Mouse (Mus musculus) liver, embryonic 13.5 days (tissue): ENCODE results near the gene Avpi1. TPM values are rescaled to one million over a fixed set of nuclear protein-coding genes. Genes with fewer than 3 reads are reported as not detected.

Experiments
- ATAC-seq: fragments of 200-750 bp; cut with Nextera tagmentation; 2 replicates; pipeline ENCODE4 v1.8.0; 2017; ENCODE audit warnings: low read depth, mild to moderate bottlenecking, moderate number of reproducible peaks, moderate library complexity
- DNase-seq: peaks from one replicate; pipeline ENCODE4 v3.0.0; 2022
- H3K27ac ChIP-seq: fragments of 300-500 bp; sonication (generic); 2 replicates; pipeline ENCODE4 v1.5.1; 2015; ENCODE audit warnings: moderate library complexity, mild to moderate bottlenecking, inconsistent platforms
- H3K27me3 ChIP-seq: fragments of 300-500 bp; sonication (generic); 2 replicates; pipeline ENCODE4 v1.6.1; 2015; ENCODE audit warnings: mild to moderate bottlenecking, inconsistent platforms
- H3K36me3 ChIP-seq: fragments of 300-500 bp; sonication (generic); 2 replicates; pipeline ENCODE4 v1.6.1; 2015; ENCODE audit warnings: mild to moderate bottlenecking, inconsistent platforms
- H3K4me1 ChIP-seq: fragments of 300-500 bp; sonication (generic); replicated peaks from 2 replicates; pipeline ENCODE4 v1.6.1; 2015; ENCODE audit warnings: inconsistent platforms
- H3K4me2 ChIP-seq: fragments of 300-500 bp; sonication (generic); 2 replicates; pipeline ENCODE4 v1.6.1; 2015; ENCODE audit warnings: inconsistent platforms, mild to moderate bottlenecking, moderate library complexity
- H3K4me3 ChIP-seq: fragments of 300-500 bp; sonication (generic); replicated peaks from 2 replicates; pipeline ENCODE4 v1.5.1; 2015; ENCODE audit warnings: mild to moderate bottlenecking, inconsistent platforms
- H3K9ac ChIP-seq: fragments of 300-500 bp; sonication (generic); 2 replicates; pipeline ENCODE4 v1.6.1; 2015; ENCODE audit warnings: mild to moderate bottlenecking, inconsistent platforms
- H3K9me3 ChIP-seq: fragments of 300-500 bp; sonication (generic); replicated peaks from 2 replicates; pipeline ENCODE4 v1.6.1; 2016; ENCODE audit warnings: inconsistent platforms
- WGBS: fragments of 180-500 bp; shearing (Covaris S2); methylation state at CpG from one replicate; pipeline ENCODE4 v1.1.7; 2015; ENCODE audit not compliant: insufficient replicate concordance; 5-methylcytosine and 5-hydroxymethylcytosine counted together
- polyA plus RNA-seq: library from polyadenylated mRNA; unstranded; fragments of >200 nt; fragmentation: Nextera tagmentation; extraction: Ambion mirVana; gene quantifications from 2 replicates; pipeline ENCODE4 v1.2.1, GENCODE M21; 2015

The Avpi1 gene
- polyA plus RNA-seq, 1 experiment from 2014 or later, result 15.6 TPM

DNA sequence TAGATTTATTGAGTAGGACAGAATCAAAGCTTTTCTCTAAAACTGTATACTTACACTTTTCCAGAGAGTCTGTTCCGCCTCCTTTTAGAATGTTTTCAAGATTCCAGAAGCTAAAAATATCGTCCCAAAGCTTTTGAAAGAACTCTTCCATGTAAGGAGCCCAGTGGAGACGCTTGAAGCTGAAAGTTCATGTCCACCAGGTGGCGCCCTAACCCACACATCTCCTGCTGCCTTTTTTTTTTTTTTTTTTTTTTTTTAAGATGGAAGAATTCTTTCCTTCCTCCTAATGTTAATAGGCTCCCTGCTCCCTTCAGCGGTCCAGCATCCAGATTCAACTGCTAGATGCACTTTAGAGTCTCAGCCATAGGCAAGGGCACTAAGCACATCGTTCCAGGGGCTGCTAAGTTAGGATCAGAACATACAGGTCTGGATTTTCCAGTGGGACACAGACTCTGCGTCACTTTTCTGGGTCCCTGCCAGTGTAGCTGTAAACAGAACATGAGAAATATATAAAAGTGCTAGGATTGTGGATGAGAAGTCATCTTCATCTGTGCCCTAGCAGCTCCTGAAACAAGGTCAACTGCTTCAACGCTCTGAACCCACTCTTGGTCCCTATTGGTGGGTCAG is 15.8 kb upstream of the Avpi1 start:
- Histone ChIP-seq H3K27ac (no peak overlapping the region), H3K9me3 (no peaks in the 10 kb centered on the region), H3K36me3 (no peaks in the 10 kb centered on the region), H3K4me3 (no peak overlapping the region), H3K9ac (no peak overlapping the region), H3K4me2 (no peak overlapping the region), H3K4me1 (peaks cover 32% of the 10 kb centered on the region), H3K27me3 (peaks cover 50% of the 10 kb centered on the region)
- DNase-seq (peak; percentile 59), ATAC-seq (no peak)
- WGBS, result 29% methylated on average over 8 of the region's 8 CpGs

DNA sequence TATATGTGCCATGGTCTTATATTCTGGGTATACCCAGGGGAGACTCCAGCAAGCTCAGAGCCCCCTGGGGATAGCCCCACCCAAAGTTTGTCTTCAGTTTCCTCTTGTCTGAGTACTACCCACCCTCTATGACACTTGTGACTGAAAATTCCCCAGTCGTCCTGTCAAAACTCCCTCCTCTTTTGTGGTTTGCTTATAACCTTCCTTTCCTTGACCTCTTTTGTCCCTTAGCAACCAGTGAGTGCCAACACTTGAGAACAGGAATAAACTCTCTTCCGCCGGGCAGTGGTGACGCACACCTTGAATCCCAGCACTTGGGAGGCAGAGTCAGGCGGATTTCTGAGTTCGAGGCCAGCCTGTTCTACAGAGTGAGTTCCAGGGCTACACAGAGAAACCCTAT is 15.2 kb upstream of the Avpi1 start:
- DNase-seq (no peak), ATAC-seq (no peak)
- Histone ChIP-seq H3K9me3 (no peaks in the 10 kb centered on the region), H3K27ac (no peak overlapping the region), H3K4me1 (peaks cover 26% of the 10 kb centered on the region), H3K27me3 (peaks cover 44% of the 10 kb centered on the region), H3K9ac (no peak overlapping the region), H3K36me3 (no peaks in the 10 kb centered on the region), H3K4me2 (no peak overlapping the region), H3K4me3 (no peak overlapping the region)
- WGBS, result 43% methylated on average over 6 of the region's 6 CpGs

DNA sequence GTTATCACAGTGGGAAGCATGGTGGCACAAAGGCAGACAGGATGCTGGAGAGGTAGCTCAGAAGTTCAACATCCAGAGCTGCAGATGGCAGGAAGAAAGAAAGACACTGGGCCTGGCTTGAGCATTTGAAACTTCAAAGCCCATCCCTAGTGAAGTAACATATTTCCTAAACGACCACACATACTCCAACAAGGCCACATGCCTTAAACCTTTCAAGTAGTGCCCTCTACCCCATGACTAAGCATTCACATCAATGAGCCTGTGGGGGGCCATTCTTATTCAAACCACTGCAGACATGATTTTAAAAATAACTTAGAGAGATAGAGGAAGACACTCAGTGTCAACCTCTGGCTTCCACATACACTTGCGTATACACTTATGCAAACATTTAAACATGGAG is 13.9 kb upstream of the Avpi1 start:
- 76% methylated on average over 2 of the region's 2 CpGs for WGBS
- Histone ChIP-seq H3K4me1 (peaks cover 13% of the 10 kb centered on the region), H3K27me3 (peaks cover 31% of the 10 kb centered on the region), H3K4me2 (no peak overlapping the region), H3K9me3 (no peaks in the 10 kb centered on the region), H3K4me3 (no peak overlapping the region), H3K27ac (no peak overlapping the region), H3K9ac (no peak overlapping the region), H3K36me3 (no peaks in the 10 kb centered on the region)
- no peak for ATAC-seq
- DNase-seq, result no peak

DNA sequence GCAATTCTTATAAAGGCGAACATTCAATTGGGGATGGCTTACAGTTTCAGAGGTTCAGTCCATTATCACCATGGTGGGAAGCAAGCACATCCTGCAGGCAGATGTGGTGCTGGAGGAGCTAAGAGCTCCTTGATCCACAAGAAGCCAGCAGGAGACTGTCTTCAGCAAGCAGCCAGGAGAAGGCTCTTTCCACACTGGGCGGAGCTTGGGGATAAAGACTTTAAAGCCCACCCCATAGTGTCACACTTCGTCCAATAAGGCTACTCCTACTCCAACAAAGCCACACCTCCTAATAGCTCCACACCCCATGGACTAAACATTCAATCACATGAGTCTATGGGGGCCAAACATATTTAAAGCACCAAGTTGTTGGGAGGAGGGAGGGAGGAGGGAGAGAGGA is 13.1 kb upstream of the Avpi1 start:
- H3K27me3 ChIP-seq, result peaks cover 23% of the 10 kb centered on the region
- no peak for DNase-seq
- peaks cover 7% of the 10 kb centered on the region for H3K4me1 ChIP-seq
- H3K4me3 ChIP-seq, result no peak overlapping the region
- H3K9ac ChIP-seq, result no peak overlapping the region
- H3K36me3 ChIP-seq, result no peaks in the 10 kb centered on the region
- no peaks in the 10 kb centered on the region for H3K9me3 ChIP-seq
- ATAC-seq, result no peak
- WGBS, result 66% methylated on average over 3 of the region's 3 CpGs
- no peak overlapping the region for H3K27ac ChIP-seq
- H3K4me2 ChIP-seq, result no peak overlapping the region

DNA sequence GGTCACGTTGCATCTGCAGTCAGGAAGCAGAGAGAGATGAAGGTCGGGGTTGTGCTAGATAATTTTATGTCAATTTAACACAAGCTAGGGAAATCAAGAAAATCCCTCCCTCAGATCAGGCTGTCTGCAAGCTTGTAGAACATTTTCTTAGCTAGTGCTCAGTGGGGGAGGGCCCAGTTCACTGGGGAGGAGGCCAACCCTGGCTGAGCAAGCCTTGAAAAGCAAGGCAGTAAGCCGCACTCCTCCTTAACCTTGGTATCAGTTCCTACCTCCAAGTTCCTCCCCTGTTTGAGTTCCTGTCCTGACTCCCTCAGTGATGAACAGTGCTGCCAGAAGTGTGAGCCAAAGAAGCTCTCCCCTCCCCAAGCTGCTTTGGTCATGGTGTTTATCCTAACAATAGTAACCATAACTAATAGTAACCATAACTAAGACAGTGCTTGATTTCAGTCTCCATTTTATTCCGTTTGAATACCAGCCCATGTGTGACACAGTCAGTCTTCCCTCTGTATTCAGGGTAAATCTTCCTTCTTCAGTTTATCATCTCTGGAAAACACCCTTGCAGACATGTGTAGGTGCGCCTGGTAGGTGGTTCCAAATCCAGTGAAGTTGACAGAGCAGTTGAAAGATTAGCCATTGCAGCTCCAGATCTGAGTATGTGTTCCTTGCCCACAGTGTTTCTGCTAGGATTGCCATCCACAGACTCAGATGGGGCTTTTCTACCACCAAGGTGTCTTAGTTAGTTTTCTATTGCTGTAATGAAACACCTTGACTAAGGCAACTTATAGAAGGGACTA is 11.1 kb upstream of the Avpi1 start:
- H3K27me3 ChIP-seq, result peaks cover 2% of the 10 kb centered on the region; the same call in 1 of the 2 replicates
- no peaks in the 10 kb centered on the region for H3K36me3 ChIP-seq
- H3K4me2 ChIP-seq, result no peak overlapping the region
- H3K27ac ChIP-seq, result no peak overlapping the region
- 57% methylated on average over 5 of the region's 5 CpGs for WGBS
- H3K4me1 ChIP-seq, result peaks cover 14% of the 10 kb centered on the region
- no peak overlapping the region for H3K9ac ChIP-seq
- ATAC-seq, result no peak
- no peak for DNase-seq
- no peak overlapping the region for H3K4me3 ChIP-seq
- no peaks in the 10 kb centered on the region for H3K9me3 ChIP-seq

DNA sequence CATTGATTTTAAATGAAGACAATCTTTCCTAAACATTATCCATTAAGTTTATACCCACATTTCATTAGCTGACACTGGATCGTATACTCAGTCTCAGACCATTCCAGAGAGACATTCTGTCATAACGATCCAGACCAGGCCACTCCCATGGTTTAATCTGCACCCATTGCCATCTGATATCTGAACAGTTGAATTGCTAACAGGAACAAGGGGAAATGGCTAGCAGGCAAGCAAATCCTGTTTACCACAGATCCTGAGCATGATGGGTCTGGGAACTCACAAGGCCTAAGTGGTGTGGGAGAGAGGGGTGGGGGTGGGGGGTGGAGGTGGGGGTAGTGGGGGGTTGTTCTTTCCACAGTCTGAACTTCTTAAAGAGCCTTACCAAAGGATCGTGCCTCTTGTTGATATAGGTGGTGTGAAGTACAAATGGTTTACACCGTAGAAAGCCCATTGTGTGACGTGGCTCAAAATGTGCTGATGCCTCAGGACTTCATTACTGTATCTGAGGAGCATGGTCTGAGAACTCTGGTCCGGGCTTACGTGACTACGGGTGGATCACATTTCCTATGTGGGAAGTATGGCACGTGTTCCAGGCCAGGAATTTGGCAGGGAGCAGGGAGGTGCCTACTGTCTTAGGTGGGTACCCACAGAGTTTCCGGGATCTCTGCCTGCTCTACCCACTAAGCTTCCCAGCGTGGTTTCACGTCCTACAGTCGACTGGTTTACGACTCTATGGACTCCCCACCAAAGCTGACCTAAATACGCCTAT is 9.8 kb upstream of the Avpi1 start:
- 74% methylated on average over 15 of the region's 15 CpGs for WGBS
- no peak for ATAC-seq
- no peak overlapping the region for H3K27ac ChIP-seq

DNA sequence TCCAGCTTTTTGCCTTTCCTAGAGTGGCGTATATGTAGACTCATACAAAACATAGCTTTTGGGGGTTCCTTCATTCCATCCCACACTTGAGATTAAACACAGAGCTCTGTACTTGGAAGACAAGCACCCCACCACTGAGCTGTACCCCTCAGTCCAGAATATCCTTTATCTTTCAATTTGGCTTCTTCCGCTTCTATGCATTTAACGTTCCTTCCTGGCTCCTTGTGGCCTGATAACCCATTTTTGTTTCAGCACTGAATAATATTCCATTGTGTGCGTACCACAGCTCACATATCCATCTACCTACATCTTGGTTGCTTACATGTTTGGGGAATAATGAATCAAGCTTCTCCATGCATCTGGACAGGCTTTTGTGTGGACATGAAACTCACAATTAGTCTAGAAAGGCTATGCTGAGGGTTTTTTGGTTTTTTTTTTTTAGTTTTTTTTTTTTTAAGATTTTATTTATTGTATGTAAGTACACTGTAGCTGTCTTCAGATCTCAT is 8.4 kb upstream of the Avpi1 start:
- Histone ChIP-seq H3K36me3 (no peaks in the 10 kb centered on the region), H3K27ac (no peak overlapping the region), H3K4me2 (no peak overlapping the region), H3K9ac (no peak overlapping the region), H3K4me1 (peaks cover 24% of the 10 kb centered on the region), H3K9me3 (no peaks in the 10 kb centered on the region), H3K4me3 (no peak overlapping the region), H3K27me3 (no peaks in the 10 kb centered on the region)
- ATAC-seq (no peak), DNase-seq (no peak)
- 79% methylated on average over 4 of the region's 4 CpGs for WGBS

More for the DNA sequence above, 9.8 kb upstream of the Avpi1 start:
- Histone ChIP-seq H3K9ac (no peak overlapping the region), H3K36me3 (no peaks in the 10 kb centered on the region), H3K4me3 (no peak overlapping the region), H3K4me2 (no peak overlapping the region), H3K9me3 (no peaks in the 10 kb centered on the region), H3K27me3 (no peaks in the 10 kb centered on the region), H3K4me1 (peaks cover 24% of the 10 kb centered on the region)
- no peak for DNase-seq

DNA sequence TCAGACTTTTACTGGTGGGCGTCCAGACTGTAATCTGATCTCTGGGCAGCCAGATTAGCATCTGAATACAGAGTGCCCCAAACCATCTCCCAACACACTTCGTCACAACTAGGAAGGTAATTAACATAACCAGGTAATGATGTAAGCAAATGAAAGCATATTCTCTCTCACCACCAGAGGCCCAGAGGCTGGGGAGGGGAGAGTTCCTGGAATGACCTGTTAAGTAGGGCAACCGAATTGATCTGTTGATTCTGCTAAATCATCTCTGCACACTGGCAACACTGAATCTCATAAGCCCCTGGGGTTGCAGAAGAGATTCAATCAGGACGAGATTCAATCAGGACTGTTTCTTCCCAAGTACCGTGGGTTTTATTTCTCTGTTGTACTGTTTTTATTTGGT is 7.3 kb upstream of the Avpi1 start:
- no peak for ATAC-seq
- no peak overlapping the region for H3K4me3 ChIP-seq
- H3K36me3 ChIP-seq, result no peaks in the 10 kb centered on the region
- WGBS, result 35% methylated on average over 5 of the region's 5 CpGs
- H3K9me3 ChIP-seq, result no peaks in the 10 kb centered on the region
- H3K27me3 ChIP-seq, result no peaks in the 10 kb centered on the region
- no peak for DNase-seq
- peaks cover 24% of the 10 kb centered on the region for H3K4me1 ChIP-seq
- no peak overlapping the region for H3K27ac ChIP-seq
- H3K4me2 ChIP-seq, result no peak overlapping the region
- H3K9ac ChIP-seq, result no peak overlapping the region

DNA sequence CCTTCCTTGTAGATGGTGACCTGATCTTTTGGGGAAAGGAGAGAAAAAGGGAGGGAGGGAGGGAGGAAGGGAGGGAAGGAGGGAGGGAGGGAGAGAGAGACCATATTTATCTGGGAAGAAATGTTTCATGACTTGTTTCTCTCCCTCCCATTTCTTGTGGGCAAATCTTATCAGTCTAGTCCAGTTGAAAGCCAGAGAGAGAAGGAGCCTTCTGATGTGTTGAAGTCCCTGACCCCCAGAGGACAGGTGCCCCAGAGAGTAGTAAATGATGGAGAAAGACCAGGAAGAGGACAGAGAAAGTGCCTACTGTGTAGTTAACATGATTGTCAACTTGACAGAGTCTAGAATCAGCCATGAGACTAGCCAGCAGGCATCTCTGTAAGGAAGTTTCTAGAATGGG is 6.2 kb upstream of the Avpi1 start:
- peak; percentile 77 for ATAC-seq

DNA sequence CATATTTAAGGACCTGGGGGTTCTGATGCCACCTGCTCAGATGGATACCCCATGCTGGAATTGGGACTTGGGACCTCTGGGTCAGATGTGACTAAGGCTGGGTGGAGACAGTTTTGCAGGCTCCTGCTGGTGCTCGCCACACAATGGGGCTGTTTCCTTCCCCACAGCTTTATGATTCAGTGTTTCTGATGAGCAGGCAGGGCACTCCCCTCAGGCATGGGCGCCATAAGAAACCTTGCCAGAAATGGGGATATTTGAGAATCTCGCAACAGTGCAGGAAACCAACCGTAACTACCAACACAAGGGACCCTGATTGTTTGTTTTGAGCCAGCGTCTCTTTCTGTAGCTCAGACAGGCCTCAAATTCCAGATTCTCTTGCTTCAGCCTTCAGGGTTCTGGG is 2.2 kb upstream of the Avpi1 start:
- H3K9ac ChIP-seq, result no peak overlapping the region
- H3K4me3 ChIP-seq, result no peak overlapping the region
- no peaks in the 10 kb centered on the region for H3K9me3 ChIP-seq
- DNase-seq (no peak), ATAC-seq (no peak)
- peaks cover 64% of the 10 kb centered on the region for H3K4me1 ChIP-seq
- H3K27ac ChIP-seq, result no peak overlapping the region
- WGBS, result 63% methylated on average over 5 of the region's 5 CpGs
- no peaks in the 10 kb centered on the region for H3K27me3 ChIP-seq
- no peak overlapping the region for H3K4me2 ChIP-seq
- no peaks in the 10 kb centered on the region for H3K36me3 ChIP-seq

More for the DNA sequence above, 6.2 kb upstream of the Avpi1 start:
- Histone ChIP-seq H3K4me1 (peaks cover 28% of the 10 kb centered on the region), H3K4me3 (no peak overlapping the region), H3K9ac (no peak overlapping the region), H3K27me3 (no peaks in the 10 kb centered on the region), H3K36me3 (no peaks in the 10 kb centered on the region), H3K27ac (peak overlapping the region; percentile 14; the same call in 1 of the 2 replicates), H3K4me2 (peak overlapping the region; percentile 3; the same call in 1 of the 2 replicates), H3K9me3 (no peaks in the 10 kb centered on the region)
- DNase-seq, result no peak

DNA sequence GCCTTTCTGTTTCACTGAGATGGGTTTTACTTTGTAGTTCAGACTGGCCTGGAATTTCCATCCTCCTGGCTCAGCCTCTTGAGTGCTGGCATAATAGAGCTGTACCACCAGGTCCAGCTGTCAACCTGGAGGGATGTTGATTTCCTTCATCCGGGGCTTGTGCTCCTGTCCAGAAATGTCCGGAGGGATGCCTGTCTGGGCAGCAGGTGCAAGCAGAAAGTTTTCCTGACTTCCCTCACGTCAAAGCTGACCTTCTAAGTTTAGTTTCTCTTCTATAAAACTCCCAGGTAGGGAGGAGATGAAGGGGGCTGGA is 1.4 kb upstream of the Avpi1 start:
- H3K9me3 ChIP-seq, result no peaks in the 10 kb centered on the region
- peaks cover 62% of the 10 kb centered on the region for H3K4me1 ChIP-seq
- 0 out of 2 replicates have a peak overlapping the region, but pooled peaks have one; percentile 100 for H3K4me2 ChIP-seq
- no peak overlapping the region for H3K27ac ChIP-seq
- H3K36me3 ChIP-seq, result no peaks in the 10 kb centered on the region
- ATAC-seq (no peak), DNase-seq (no peak)
- 73% methylated on average over 3 of the region's 3 CpGs for WGBS
- H3K27me3 ChIP-seq, result no peaks in the 10 kb centered on the region
- H3K9ac ChIP-seq, result no peak overlapping the region
- no peak overlapping the region for H3K4me3 ChIP-seq
